Mouse (Mus musculus): ENCODE measurements around the gene Gm49320. TPM values are rescaled to one million over a fixed set of nuclear protein-coding genes. Genes with fewer than 3 reads are reported as not detected.

Gene Gm49320
- polyA plus RNA-seq (2015; fragmentation: Nextera tagmentation; extraction: Ambion mirVana) = 0.27 and 0.36 TPM in 2 replicates

DNA sequence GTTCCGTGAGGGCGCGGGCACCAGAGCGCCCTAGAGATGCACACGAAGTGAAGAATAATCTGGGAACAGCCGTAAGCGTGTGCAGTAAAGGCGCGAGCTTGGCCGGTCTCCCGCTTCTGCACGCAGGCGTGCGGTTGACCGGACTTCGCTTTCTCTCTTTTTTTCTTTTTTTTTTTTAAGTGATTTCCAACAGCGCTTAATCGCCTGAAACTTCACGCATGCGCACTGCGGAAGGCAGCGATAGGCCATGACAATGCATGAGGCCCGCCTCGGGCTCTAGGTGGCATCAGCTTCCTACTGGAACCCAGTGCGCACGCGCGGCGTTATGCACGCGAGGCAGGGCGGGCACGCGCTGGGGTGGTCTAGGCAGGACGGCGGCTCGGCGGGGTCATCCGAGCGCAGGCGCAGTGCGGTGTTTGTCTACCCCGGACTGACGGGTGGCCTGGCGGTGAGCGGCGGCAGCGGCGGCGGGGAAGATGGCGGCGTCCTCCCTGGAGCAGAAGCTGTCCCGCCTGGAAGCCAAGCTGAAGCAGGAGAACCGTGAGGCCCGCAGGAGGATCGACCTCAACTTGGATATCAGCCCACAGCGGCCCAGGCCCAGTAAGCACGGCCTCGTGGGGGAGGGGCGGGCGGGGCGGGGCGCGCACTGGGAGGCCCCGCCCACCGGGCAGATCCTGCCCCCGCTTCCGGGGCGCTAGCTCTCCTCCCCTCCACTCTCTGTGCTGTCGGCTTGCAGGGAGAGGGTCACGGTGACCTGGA is at the start of gene Gm49320, which contains the start of gene Map2k7:
TSS of gene Gm49320 (plus strand) at position 432 of the 759 bp plus-strand sequence.
TSS of gene Map2k7 (plus strand) at position 307 of the 759 bp plus-strand sequence.

GRCm38 (mm10) chr8:4216791-4217621 is 21.7 kb upstream of the Gm49320 start, which contains the start of gene Prr36:
TSS of gene Prr36 (minus strand) at chr8:4217459.

DNA sequence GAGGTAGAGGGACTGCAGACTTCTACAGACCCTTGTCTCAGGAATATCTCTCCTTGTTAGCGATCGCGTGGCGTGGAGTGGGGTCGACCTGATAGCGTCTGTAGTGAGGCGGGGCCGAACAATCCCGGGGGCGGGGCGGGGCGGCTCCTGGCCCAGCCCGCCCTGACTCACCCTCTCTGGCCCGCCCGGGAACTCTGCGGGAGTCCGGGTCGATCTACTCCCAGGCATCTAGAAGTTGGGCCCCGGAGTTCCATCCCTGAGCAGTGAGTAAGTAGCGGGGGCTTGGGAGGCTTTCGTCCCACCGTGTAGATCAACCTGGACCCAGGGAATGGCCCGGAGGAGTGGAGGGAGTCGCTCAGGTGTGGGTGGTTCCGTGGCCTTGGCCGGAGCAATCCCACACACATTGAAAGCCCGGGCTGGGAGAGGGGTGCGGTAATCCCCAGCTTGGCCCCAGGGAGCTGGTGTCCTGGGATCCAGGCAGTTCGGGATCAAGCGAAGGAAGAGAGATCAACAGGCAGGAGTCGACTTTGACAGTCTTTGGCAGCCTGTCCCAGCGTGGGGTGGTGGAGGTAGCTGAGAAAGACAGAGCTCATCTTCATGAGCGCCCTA is 11.8 kb upstream of the Gm49320 start, which contains the start of gene Lrrc8e:
TSS of gene Lrrc8e (plus strand) at position 89 of the 609 bp plus-strand sequence.

GRCm38 (mm10) chr8:4247951-4248540 is 9.4 kb downstream of the Gm49320 start, which contains the start of gene Tgfbr3l:
TSS of gene Tgfbr3l (plus strand) at chr8:4248214.

DNA sequence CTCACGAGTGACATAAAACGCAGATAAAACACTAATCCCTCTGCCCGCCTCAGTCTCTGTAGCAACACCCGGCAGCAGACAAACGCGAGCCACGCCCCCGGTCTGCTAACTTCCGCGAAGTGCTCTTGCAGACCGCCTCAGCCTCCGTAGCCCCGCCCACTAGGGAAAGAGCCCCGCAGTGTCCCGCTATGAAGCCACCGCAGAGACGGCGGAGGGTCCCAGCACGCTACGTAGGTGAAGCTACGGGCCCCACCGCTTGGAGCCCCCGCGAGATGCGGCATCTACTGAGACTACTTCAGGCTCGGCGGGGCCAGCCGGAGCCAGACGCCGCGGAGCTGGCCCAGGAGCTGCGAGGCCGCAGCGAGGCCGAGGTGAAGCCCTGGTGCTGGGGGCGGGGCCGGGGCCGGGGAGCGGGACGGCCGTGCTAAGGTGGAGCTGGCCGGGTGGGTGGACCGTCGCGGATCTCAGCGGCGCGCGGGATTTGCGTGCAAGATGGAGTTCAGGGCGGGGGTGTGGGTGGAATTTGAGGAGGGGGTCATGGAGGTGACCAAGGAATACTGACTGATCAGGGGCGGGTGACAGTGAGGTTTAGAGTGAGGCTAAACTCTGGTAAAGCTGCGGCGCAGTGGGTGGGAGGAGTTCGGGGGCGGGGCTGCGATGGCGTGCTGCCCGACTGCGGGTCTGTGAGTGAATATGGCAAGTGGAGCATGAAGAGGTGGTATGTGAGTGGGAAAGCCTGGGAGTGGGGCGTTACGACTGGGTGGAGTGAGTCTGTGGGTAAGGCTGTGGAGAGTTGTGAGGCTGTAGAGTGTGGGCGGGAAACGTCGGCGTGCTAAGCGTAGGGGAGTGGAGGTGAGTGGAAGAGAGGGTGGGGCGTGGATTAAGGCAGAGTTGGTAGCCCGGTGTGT is 14.5 kb downstream of the Gm49320 start, which contains the start of gene Snapc2:
TSS of gene Snapc2 (plus strand) at position 147 of the 908 bp plus-strand sequence.

GRCm38 (mm10) chr8:4259125-4259804 is 20.6 kb downstream of the Gm49320 start, which contains the start of gene Ctxn1:
TSS of gene Ctxn1 (minus strand) at chr8:4259274.

GRCm38 (mm10) chr8:4275275-4276110 is 36.8 kb downstream of the Gm49320 start, which contains the start of gene Timm44:
TSS of gene Timm44 (minus strand) at chr8:4275913.

Other genes with a start within 250 kb of the Gm49320 start
- gene Cd209f, start 133.0 kb upstream of the Gm49320 start, polyA plus RNA-seq (2015; fragmentation: Nextera tagmentation; extraction: Ambion mirVana) = 0.17 and 0.98 TPM in 2 replicates
- not detected in 2 replicates for gene Cd209g, start 104.8 kb upstream of the Gm49320 start, polyA plus RNA-seq (2015; fragmentation: Nextera tagmentation; extraction: Ambion mirVana)
- 5.9 and 6.9 TPM in 2 replicates for gene Evi5l, start 72.3 kb upstream of the Gm49320 start, polyA plus RNA-seq (2015; fragmentation: Nextera tagmentation; extraction: Ambion mirVana)
- gene Prr36, start 21.4 kb upstream of the Gm49320 start, polyA plus RNA-seq (2015; fragmentation: Nextera tagmentation; extraction: Ambion mirVana) = 0.05 and 0.08 TPM in 2 replicates
- 0.05 and 0.06 TPM in 2 replicates for gene Lrrc8e, start 12.0 kb upstream of the Gm49320 start, polyA plus RNA-seq (2015; fragmentation: Nextera tagmentation; extraction: Ambion mirVana)
- 14.8 and 15.0 TPM in 2 replicates for gene Map2k7, start 125 bp upstream of the Gm49320 start, polyA plus RNA-seq (2015; fragmentation: Nextera tagmentation; extraction: Ambion mirVana)
- gene Tgfbr3l, start 9.3 kb downstream of the Gm49320 start, polyA plus RNA-seq (2015; fragmentation: Nextera tagmentation; extraction: Ambion mirVana) = 1.6 TPM in 2 replicates
- 19.1 and 21.0 TPM in 2 replicates for gene Snapc2, start 14.2 kb downstream of the Gm49320 start, polyA plus RNA-seq (2015; fragmentation: Nextera tagmentation; extraction: Ambion mirVana)
- gene Ctxn1, start 20.4 kb downstream of the Gm49320 start, polyA plus RNA-seq (2015; fragmentation: Nextera tagmentation; extraction: Ambion mirVana) = 7.4 and 8.7 TPM in 2 replicates
- gene Timm44, start 37.0 kb downstream of the Gm49320 start, polyA plus RNA-seq (2015; fragmentation: Nextera tagmentation; extraction: Ambion mirVana) = 32.3 and 36.5 TPM in 2 replicates
- 7.2 and 8.0 TPM in 2 replicates for gene Ccl25, start 86.3 kb downstream of the Gm49320 start, polyA plus RNA-seq (2015; fragmentation: Nextera tagmentation; extraction: Ambion mirVana)
- 99.9 and 105 TPM in 2 replicates for gene Elavl1, start 86.5 kb downstream of the Gm49320 start, polyA plus RNA-seq (2015; fragmentation: Nextera tagmentation; extraction: Ambion mirVana)